Mouse (Mus musculus) liver, postnatal 0 days (tissue): ENCODE measurements around the gene Fignl1. TPM values are rescaled to one million over a fixed set of nuclear protein-coding genes. Genes with fewer than 3 reads are reported as not detected.

ENCODE experiments used
- ATAC-seq: fragments of 200-750 bp; cut with Nextera tagmentation; 2 replicates; pipeline ENCODE4 v1.8.0; 2017; ENCODE audit warnings: mild to moderate bottlenecking, moderate library complexity
- DNase-seq: peaks from one replicate; pipeline ENCODE4 v3.0.0-alpha.2; 2016
- H3K27ac ChIP-seq: fragments of 300-500 bp; sonication (generic); 2 replicates; pipeline ENCODE4 v1.5.1; 2014; ENCODE audit warnings: antibody characterized with exemption, moderate library complexity, mild to moderate bottlenecking, low read depth
- H3K27me3 ChIP-seq: fragments of 300-500 bp; sonication (generic); 2 replicates; pipeline ENCODE4 v1.6.1; 2014; ENCODE audit warnings: low read length, control low read depth, mixed read lengths; ENCODE audit not compliant: insufficient read depth
- H3K36me3 ChIP-seq: fragments of 300-500 bp; sonication (generic); replicated peaks from 2 replicates; pipeline ENCODE4 v1.6.1; 2014; ENCODE audit warnings: mild to moderate bottlenecking, control low read depth, low read length, moderate library complexity, mixed read lengths; ENCODE audit not compliant: insufficient read depth
- H3K4me1 ChIP-seq: fragments of 300-500 bp; sonication (generic); 2 replicates; pipeline ENCODE4 v1.6.1; 2014; ENCODE audit warnings: antibody characterized with exemption, mild to moderate bottlenecking, control low read depth; ENCODE audit not compliant: insufficient read depth
- H3K4me2 ChIP-seq: fragments of 300-500 bp; sonication (generic); 2 replicates; pipeline ENCODE4 v1.6.1; 2014; ENCODE audit warnings: low read depth, mild to moderate bottlenecking, low read length, moderate library complexity, mixed read lengths
- H3K4me3 ChIP-seq: fragments of 300-500 bp; sonication (generic); 2 replicates; pipeline ENCODE4 v1.5.1; 2014; ENCODE audit warnings: low read depth, low read length
- H3K9ac ChIP-seq: fragments of 300-500 bp; sonication (generic); replicated peaks from 2 replicates; pipeline ENCODE4 v1.6.1; 2014; ENCODE audit warnings: mild to moderate bottlenecking, moderate library complexity
- H3K9me3 ChIP-seq: fragments of 300-500 bp; sonication (generic); 2 replicates; pipeline ENCODE4 v1.6.1; 2016; ENCODE audit warnings: mild to moderate bottlenecking, control low read depth, low read length, mixed read lengths
- CTCF ChIP-seq: sonication (generic); IDR thresholded peaks from 2 replicates; pipeline ENCODE4 v1.5.1; 2016; ENCODE audit warnings: antibody characterized with exemption, low read depth
- EP300 ChIP-seq: IDR thresholded peaks from 2 replicates; pipeline ENCODE4 v1.6.1; 2016; ENCODE audit warnings: antibody characterized with exemption, low read depth, mild to moderate bottlenecking
- WGBS: fragments of 180-500 bp; shearing (Covaris S2); extraction: QIAGEN DNeasy Blood & Tissue Kit; methylation state at CpG from one replicate; pipeline ENCODE4 v1.1.7; 2014; ENCODE audit not compliant: insufficient replicate concordance; 5-methylcytosine and 5-hydroxymethylcytosine counted together
- polyA plus RNA-seq: library from polyadenylated mRNA; unstranded; fragments of >200 nt; fragmentation: Nextera tagmentation; extraction: Ambion mirVana; gene quantifications from 2 replicates; pipeline ENCODE4 v1.2.1, GENCODE M21; 2015

The Fignl1 gene
- polyA plus RNA-seq, 1 experiment from 2014 or later: 31.2 TPM

- H3K4me1 ChIP-seq: peaks cover 8% of the 10 kb centered on the region
- H3K36me3 ChIP-seq: peaks cover 43% of the 10 kb centered on the region
- no peak overlapping the region for H3K27ac ChIP-seq
Measured at GRCm38 (mm10) chr11:11805951-11806350, 2.8 kb downstream of the Fignl1 start.

GRCm38 (mm10) chr11:11804421-11804820, 4.3 kb downstream of the Fignl1 start:
- Histone ChIP-seq H3K4me3 (no peak overlapping the region), H3K36me3 (peaks cover 48% of the 10 kb centered on the region), H3K4me1 (peaks cover 1% of the 10 kb centered on the region), H3K9ac (no peak overlapping the region), H3K4me2 (no peak overlapping the region), H3K9me3 (no peaks in the 10 kb centered on the region), H3K27me3 (no peaks in the 10 kb centered on the region), H3K27ac (no peak overlapping the region)
- TF ChIP-seq EP300: no peak
- TF ChIP-seq CTCF: no peak
- DNase-seq (no peak), ATAC-seq (no peak)
- 86% methylated on average over 5 of the region's 5 CpGs for WGBS

More at GRCm38 (mm10) chr11:11805951-11806350, 2.8 kb downstream of the Fignl1 start:
- TF ChIP-seq EP300: no peak
- no peak for TF ChIP-seq CTCF
- Histone ChIP-seq H3K9ac (no peak overlapping the region), H3K4me2 (no peak overlapping the region), H3K27me3 (no peaks in the 10 kb centered on the region), H3K9me3 (no peaks in the 10 kb centered on the region), H3K4me3 (no peak overlapping the region)
- 75% methylated on average over 4 of the region's 4 CpGs for WGBS
- no peak for DNase-seq
- ATAC-seq: no peak

- Histone ChIP-seq H3K27ac (no peak overlapping the region), H3K27me3 (no peaks in the 10 kb centered on the region), H3K4me1 (no peaks in the 10 kb centered on the region), H3K9ac (no peak overlapping the region), H3K36me3 (peaks cover 60% of the 10 kb centered on the region), H3K4me2 (peak overlapping the region; percentile 24; the same call in 1 of the 2 replicates), H3K9me3 (no peaks in the 10 kb centered on the region), H3K4me3 (no peak overlapping the region)
- ATAC-seq: no peak
- no peak for TF ChIP-seq CTCF
- no peak for TF ChIP-seq EP300
- DNase-seq: no peak
- 72% methylated on average over 9 of the region's 9 CpGs for WGBS
Measured at GRCm38 (mm10) chr11:11801067-11801466, 7.7 kb downstream of the Fignl1 start.

GRCm38 (mm10) chr11:11800304-11800703, 8.5 kb downstream of the Fignl1 start:
- Histone ChIP-seq H3K9ac (no peak overlapping the region), H3K27ac (no peak overlapping the region), H3K27me3 (no peaks in the 10 kb centered on the region), H3K9me3 (no peaks in the 10 kb centered on the region), H3K4me1 (no peaks in the 10 kb centered on the region), H3K36me3 (peaks cover 52% of the 10 kb centered on the region), H3K4me2 (no peak overlapping the region), H3K4me3 (no peak overlapping the region)
- ATAC-seq: no peak
- DNase-seq: no peak
- 74% methylated on average over 3 of the region's 3 CpGs for WGBS
- TF ChIP-seq EP300 (no peak), CTCF (no peak)

GRCm38 (mm10) chr11:11798690-11799089, 10.1 kb downstream of the Fignl1 start:
- WGBS: 94% methylated on average over 1 of the region's 1 CpGs
- H3K9ac ChIP-seq: no peak overlapping the region
- no peak overlapping the region for H3K4me3 ChIP-seq
- H3K4me2 ChIP-seq: no peak overlapping the region
- H3K27me3 ChIP-seq: no peaks in the 10 kb centered on the region
- H3K9me3 ChIP-seq: no peaks in the 10 kb centered on the region
- DNase-seq: no peak
- ATAC-seq: no peak
- H3K36me3 ChIP-seq: peaks cover 42% of the 10 kb centered on the region
- no peak for TF ChIP-seq EP300
- TF ChIP-seq CTCF: no peak
- no peaks in the 10 kb centered on the region for H3K4me1 ChIP-seq
- no peak overlapping the region for H3K27ac ChIP-seq

- DNase-seq (no peak), ATAC-seq (no peak)
- Histone ChIP-seq H3K36me3 (peaks cover 12% of the 10 kb centered on the region), H3K9ac (no peak overlapping the region), H3K27ac (no peak overlapping the region), H3K27me3 (no peaks in the 10 kb centered on the region), H3K4me1 (no peaks in the 10 kb centered on the region), H3K4me3 (no peak overlapping the region), H3K4me2 (no peak overlapping the region), H3K9me3 (no peaks in the 10 kb centered on the region)
- WGBS: 75% methylated on average over 1 of the region's 1 CpGs
- TF ChIP-seq CTCF (no peak), EP300 (no peak)
Measured at GRCm38 (mm10) chr11:11794626-11795025, 14.1 kb downstream of the Fignl1 start.

- no peaks in the 10 kb centered on the region for H3K36me3 ChIP-seq
- no peak overlapping the region for H3K9ac ChIP-seq
- no peaks in the 10 kb centered on the region for H3K27me3 ChIP-seq
- no peaks in the 10 kb centered on the region for H3K4me1 ChIP-seq
- no peaks in the 10 kb centered on the region for H3K9me3 ChIP-seq
- TF ChIP-seq CTCF: peak; percentile 66
- TF ChIP-seq EP300: no peak
- ATAC-seq (peak; percentile 96), DNase-seq (peak; percentile 84)
- WGBS: 2% methylated on average over 8 of the region's 8 CpGs
- H3K4me3 ChIP-seq: no peak overlapping the region
- no peak overlapping the region for H3K27ac ChIP-seq
- peak overlapping the region; percentile 61 for H3K4me2 ChIP-seq
Measured at GRCm38 (mm10) chr11:11788521-11788974, 20.2 kb downstream of the Fignl1 start.
